Mouse (Mus musculus) adrenal gland, postnatal 4 days (tissue): Measurements from ENCODE around the gene Ppp4c. TPM values are rescaled to one million over a fixed set of nuclear protein-coding genes. Genes with fewer than 3 reads are reported as not detected.
"Not testable (repeated sequence)": the region's sequence is repeated elsewhere in the genome, so short reads cannot be mapped to it uniquely, and the experiment has no call there.

Experiments used
- DNase-seq, 2 experiments: peaks; one replicate each; pipeline ENCODE4 v3.0.0; 2021 to 2022; ENCODE audit warnings: low spot score in 2 of 2, mixed read lengths in 2 of 2
- total RNA-seq, 2 experiments: library from RNA; stranded (reverse); gene quantifications; 2 replicates each; pipeline ENCODE4 v1.2.3; 2021

Ppp4c gene
- total RNA-seq, 2 experiments from 2014 or later: 134 to 142 TPM

GRCm38 (mm10) chr7:126782693-126783092 is 9.6 kb downstream of the Ppp4c start:
- no peak for DNase-seq

GRCm38 (mm10) chr7:126781661-126782370 is 10.5 kb downstream of the Ppp4c start:
- no peak for DNase-seq

GRCm38 (mm10) chr7:126780971-126781635 is 11.2 kb downstream of the Ppp4c start, which contains the start of gene Tbx6:
Gene Tbx6 (plus strand): TSS chr7:126781483.
- DNase-seq: no peak

- DNase-seq: peak; percentile 74 to 76
These were observed 12.0 kb downstream of the Ppp4c start for GRCm38 (mm10) chr7:126779983-126780970.

GRCm38 (mm10) chr7:126779101-126779500 is 13.2 kb downstream of the Ppp4c start:
- DNase-seq: not testable (repeated sequence)

- DNase-seq: no peak
These were observed 14.1 kb downstream of the Ppp4c start for GRCm38 (mm10) chr7:126778147-126778546.

- DNase-seq: no peak
These were observed 14.8 kb downstream of the Ppp4c start for GRCm38 (mm10) chr7:126777476-126777875.

- DNase-seq: peak; percentile 89 to 90
These were observed 15.7 kb downstream of the Ppp4c start, which contains the start of gene Ypel3 for GRCm38 (mm10) chr7:126776598-126777057. Gene Ypel3 (plus strand): TSS chr7:126776955.

GRCm38 (mm10) chr7:126775978-126776234 is 16.4 kb downstream of the Ppp4c start:
- DNase-seq: no peak

GRCm38 (mm10) chr7:126775185-126775977 is 16.9 kb downstream of the Ppp4c start:
- DNase-seq: no peak

GRCm38 (mm10) chr7:126774463-126774862 is 17.8 kb downstream of the Ppp4c start:
- no peak for DNase-seq

- DNase-seq: no peak
These were observed 18.9 kb downstream of the Ppp4c start for GRCm38 (mm10) chr7:126773351-126773750.

GRCm38 (mm10) chr7:126770784-126771183 is 21.5 kb downstream of the Ppp4c start:
- no peak for DNase-seq

GRCm38 (mm10) chr7:126767001-126767400 is 25.3 kb downstream of the Ppp4c start:
- no peak for DNase-seq

- DNase-seq: no peak
These were observed 26.1 kb downstream of the Ppp4c start, which contains the start of gene Gdpd3 for GRCm38 (mm10) chr7:126766201-126766600. Gene Gdpd3 (plus strand): TSS chr7:126766334.

- DNase-seq: no peak
These were observed 26.8 kb downstream of the Ppp4c start for GRCm38 (mm10) chr7:126765540-126765939.

- no peak for DNase-seq
These were observed 29.8 kb downstream of the Ppp4c start for GRCm38 (mm10) chr7:126762471-126763008.

GRCm38 (mm10) chr7:126761529-126762067 is 30.7 kb downstream of the Ppp4c start:
- DNase-seq: no peak

GRCm38 (mm10) chr7:126760956-126761355 is 31.3 kb downstream of the Ppp4c start:
- no peak for DNase-seq

GRCm38 (mm10) chr7:126760391-126760802 is 31.9 kb downstream of the Ppp4c start:
- DNase-seq: no peak
